Mouse (Mus musculus): ENCODE data around the gene Chd6. TPM values are rescaled to one million over a fixed set of nuclear protein-coding genes. Genes with fewer than 3 reads are reported as not detected.

Chd6 gene
- polyA plus RNA-seq, 1 experiment: 5.1 TPM

GRCm38 (mm10) chr2:160912231-160912671 lies 196.6 kb downstream of the Chd6 start, which contains the start of gene Emilin3:
Gene Emilin3, minus strand, starts transcription at chr2:160912328.
- Histone ChIP-seq H3K79me2 (ENCODE audit: control insufficient read depth, insufficient read depth) (no peaks in the 10 kb centered on the region), H3ac (ENCODE audit: control insufficient read depth, insufficient read length) (no peak within 1 kb of the TSS), H3K36me3 (ENCODE audit: control insufficient read depth, insufficient read depth) (no peaks in the 10 kb centered on the region), H3K27me3 (ENCODE audit: control insufficient read depth, insufficient read depth, insufficient read length) (peaks cover 24% of the 10 kb centered on the region), H3K4me2 (ENCODE audit: low read depth) (no peak within 1 kb of the TSS), H3K4me3 (no peak within 1 kb of the TSS)
- TF ChIP-seq POLR2AphosphoS2 (IDR thresholded peaks at IDR 0.05; ENCODE audit: insufficient read length, low read depth) (no peak), MYOD1 (IDR thresholded peaks at IDR 0.05; ENCODE audit: control insufficient read depth in 1 of 3, insufficient read length in 2 of 3, low read depth in 2 of 3) (no peak), E2F4 (IDR thresholded peaks at IDR 0.05; ENCODE audit: insufficient read depth) (no peak), POLR2A (IDR thresholded peaks at IDR 0.05; ENCODE audit: insufficient read length, low read depth) (no peak), MYOG (IDR thresholded peaks at IDR 0.05; ENCODE audit: control insufficient read depth in 1 of 3, insufficient read depth in 1 of 3, insufficient read length in 2 of 3, low read depth in 2 of 3) (no peak), CEBPB (IDR thresholded peaks at IDR 0.05; ENCODE audit: insufficient read depth, poor library complexity, severe bottlenecking) (no peak), REST (IDR thresholded peaks at IDR 0.05; ENCODE audit: insufficient read depth, insufficient read length) (no peak), TCF3 (IDR thresholded peaks at IDR 0.05; ENCODE audit: insufficient read length, low read depth) (no peak), SRF (IDR thresholded peaks at IDR 0.05; ENCODE audit: control insufficient read depth, insufficient read length, low read depth) (no peak), MAX (IDR thresholded peaks at IDR 0.05; ENCODE audit: low read depth) (no peak), TCF12 (IDR thresholded peaks at IDR 0.05; ENCODE audit: insufficient read depth, poor library complexity, severe bottlenecking) (no peak), USF1 (IDR thresholded peaks at IDR 0.05; ENCODE audit: low read depth) (no peak)

DNA sequence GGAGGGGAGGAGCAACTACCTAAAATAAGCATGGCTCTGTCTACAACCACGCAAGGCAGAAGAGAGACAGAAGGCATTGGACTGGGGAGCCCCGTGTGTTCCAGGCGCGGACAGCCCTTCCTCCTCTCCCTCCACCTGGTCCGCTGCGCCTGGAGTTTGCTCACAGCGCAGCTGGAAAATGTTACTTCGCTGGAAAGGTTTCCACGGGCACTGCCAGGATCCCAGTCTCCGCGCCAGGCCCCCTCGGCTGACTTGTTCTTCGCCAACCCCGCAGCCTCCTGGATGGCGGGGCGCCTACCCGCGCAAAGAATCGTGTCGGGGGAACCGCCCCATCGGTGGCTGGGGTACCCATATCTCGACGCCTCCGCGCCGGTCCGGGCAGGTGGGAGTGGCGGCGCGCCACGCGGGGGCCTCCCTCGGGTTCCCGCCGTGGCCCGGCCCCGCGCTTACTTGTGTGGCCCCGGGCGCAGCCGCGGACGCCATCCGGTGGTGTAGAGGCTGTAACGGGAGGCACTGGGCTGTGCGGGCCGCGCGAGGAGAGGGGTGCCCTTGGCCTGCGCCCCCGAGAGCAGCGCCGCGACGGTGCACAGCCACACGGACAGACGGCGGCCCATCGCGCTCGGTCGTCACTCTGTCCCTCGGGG lies 197.2 kb downstream of the Chd6 start:
- TF ChIP-seq MAX (IDR thresholded peaks at IDR 0.05; ENCODE audit: low read depth) (no peak), TCF12 (IDR thresholded peaks at IDR 0.05; ENCODE audit: insufficient read depth, poor library complexity, severe bottlenecking) (no peak), MYOG (IDR thresholded peaks at IDR 0.05; ENCODE audit: control insufficient read depth in 1 of 3, insufficient read depth in 1 of 3, insufficient read length in 2 of 3, low read depth in 2 of 3) (no peak), USF1 (IDR thresholded peaks at IDR 0.05; ENCODE audit: low read depth) (no peak), POLR2AphosphoS2 (IDR thresholded peaks at IDR 0.05; ENCODE audit: insufficient read length, low read depth) (no peak), REST (IDR thresholded peaks at IDR 0.05; ENCODE audit: insufficient read depth, insufficient read length) (no peak), SRF (IDR thresholded peaks at IDR 0.05; ENCODE audit: control insufficient read depth, insufficient read length, low read depth) (no peak), TCF3 (IDR thresholded peaks at IDR 0.05; ENCODE audit: insufficient read length, low read depth) (no peak), CEBPB (IDR thresholded peaks at IDR 0.05; ENCODE audit: insufficient read depth, poor library complexity, severe bottlenecking) (no peak), E2F4 (IDR thresholded peaks at IDR 0.05; ENCODE audit: insufficient read depth) (no peak), MYOD1 (IDR thresholded peaks at IDR 0.05; ENCODE audit: control insufficient read depth in 1 of 3, insufficient read length in 2 of 3, low read depth in 2 of 3) (no peak), POLR2A (IDR thresholded peaks at IDR 0.05; ENCODE audit: insufficient read length, low read depth) (no peak)
- Histone ChIP-seq H3K36me3 (ENCODE audit: control insufficient read depth, insufficient read depth) (no peaks in the 10 kb centered on the region), H3K27me3 (ENCODE audit: control insufficient read depth, insufficient read depth, insufficient read length) (peaks cover 24% of the 10 kb centered on the region), H3K4me3 (no peak overlapping the region), H3K79me2 (ENCODE audit: control insufficient read depth, insufficient read depth) (no peaks in the 10 kb centered on the region), H3K4me2 (ENCODE audit: low read depth) (no peak overlapping the region), H3ac (ENCODE audit: control insufficient read depth, insufficient read length) (no peak overlapping the region)

DNA sequence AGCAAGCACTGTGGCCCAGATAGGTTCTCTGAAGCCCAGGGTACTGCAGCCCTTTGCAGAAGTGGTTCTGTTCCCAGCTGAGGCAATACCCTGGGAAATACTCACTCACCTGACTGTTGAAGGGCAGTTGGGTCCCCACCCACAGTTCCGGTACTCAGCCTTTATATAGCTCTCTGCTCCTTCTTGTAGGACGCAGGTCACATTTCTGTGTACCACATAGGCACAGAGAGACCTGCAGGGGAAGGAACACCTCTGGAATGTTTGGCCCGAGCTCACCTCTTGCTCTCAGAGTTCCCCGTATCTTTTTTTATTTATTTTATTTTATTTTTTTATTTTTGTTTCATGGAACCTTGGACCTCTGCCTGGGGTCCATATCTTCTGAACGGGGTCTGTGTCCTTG lies 198.2 kb downstream of the Chd6 start:
- peaks cover 23% of the 10 kb centered on the region for H3K27me3 ChIP-seq (ENCODE audit: control insufficient read depth, insufficient read depth, insufficient read length)
- H3K4me3 ChIP-seq: no peak overlapping the region
- no peak for TF ChIP-seq CEBPB (IDR thresholded peaks at IDR 0.05; ENCODE audit: insufficient read depth, poor library complexity, severe bottlenecking)
- TF ChIP-seq MAX (IDR thresholded peaks at IDR 0.05; ENCODE audit: low read depth): no peak
- no peak for TF ChIP-seq USF1 (IDR thresholded peaks at IDR 0.05; ENCODE audit: low read depth)
- no peak for TF ChIP-seq MYOD1 (IDR thresholded peaks at IDR 0.05; ENCODE audit: control insufficient read depth in 1 of 3, insufficient read length in 2 of 3, low read depth in 2 of 3)
- no peak for TF ChIP-seq TCF3 (IDR thresholded peaks at IDR 0.05; ENCODE audit: insufficient read length, low read depth)
- TF ChIP-seq MYOG (IDR thresholded peaks at IDR 0.05; ENCODE audit: control insufficient read depth in 1 of 3, insufficient read depth in 1 of 3, insufficient read length in 2 of 3, low read depth in 2 of 3): no peak
- TF ChIP-seq SRF (IDR thresholded peaks at IDR 0.05; ENCODE audit: control insufficient read depth, insufficient read length, low read depth): no peak
- TF ChIP-seq REST (IDR thresholded peaks at IDR 0.05; ENCODE audit: insufficient read depth, insufficient read length): no peak
- no peak for TF ChIP-seq POLR2AphosphoS2 (IDR thresholded peaks at IDR 0.05; ENCODE audit: insufficient read length, low read depth)
- TF ChIP-seq TCF12 (IDR thresholded peaks at IDR 0.05; ENCODE audit: insufficient read depth, poor library complexity, severe bottlenecking): no peak
- TF ChIP-seq E2F4 (IDR thresholded peaks at IDR 0.05; ENCODE audit: insufficient read depth): no peak
- no peak for TF ChIP-seq POLR2A (IDR thresholded peaks at IDR 0.05; ENCODE audit: insufficient read length, low read depth)
- H3K36me3 ChIP-seq (ENCODE audit: control insufficient read depth, insufficient read depth): no peaks in the 10 kb centered on the region
- no peak overlapping the region for H3ac ChIP-seq (ENCODE audit: control insufficient read depth, insufficient read length)
- no peak overlapping the region for H3K4me2 ChIP-seq (ENCODE audit: low read depth)
- H3K79me2 ChIP-seq (ENCODE audit: control insufficient read depth, insufficient read depth): no peaks in the 10 kb centered on the region

GRCm38 (mm10) chr2:160908607-160909006 lies 200.3 kb downstream of the Chd6 start:
- H3K4me2 ChIP-seq (ENCODE audit: low read depth): no peak overlapping the region
- no peak overlapping the region for H3ac ChIP-seq (ENCODE audit: control insufficient read depth, insufficient read length)
- H3K27me3 ChIP-seq (ENCODE audit: control insufficient read depth, insufficient read depth, insufficient read length): peaks cover 15% of the 10 kb centered on the region
- TF ChIP-seq CEBPB (IDR thresholded peaks at IDR 0.05; ENCODE audit: insufficient read depth, poor library complexity, severe bottlenecking): no peak
- TF ChIP-seq MAX (IDR thresholded peaks at IDR 0.05; ENCODE audit: low read depth): no peak
- no peak for TF ChIP-seq TCF3 (IDR thresholded peaks at IDR 0.05; ENCODE audit: insufficient read length, low read depth)
- TF ChIP-seq POLR2AphosphoS2 (IDR thresholded peaks at IDR 0.05; ENCODE audit: insufficient read length, low read depth): no peak
- no peak for TF ChIP-seq USF1 (IDR thresholded peaks at IDR 0.05; ENCODE audit: low read depth)
- TF ChIP-seq MYOD1 (IDR thresholded peaks at IDR 0.05; ENCODE audit: control insufficient read depth in 1 of 3, insufficient read length in 2 of 3, low read depth in 2 of 3): no peak
- TF ChIP-seq POLR2A (IDR thresholded peaks at IDR 0.05; ENCODE audit: insufficient read length, low read depth): no peak
- no peak for TF ChIP-seq SRF (IDR thresholded peaks at IDR 0.05; ENCODE audit: control insufficient read depth, insufficient read length, low read depth)
- TF ChIP-seq REST (IDR thresholded peaks at IDR 0.05; ENCODE audit: insufficient read depth, insufficient read length): no peak
- TF ChIP-seq E2F4 (IDR thresholded peaks at IDR 0.05; ENCODE audit: insufficient read depth): no peak
- TF ChIP-seq TCF12 (IDR thresholded peaks at IDR 0.05; ENCODE audit: insufficient read depth, poor library complexity, severe bottlenecking): no peak
- no peak overlapping the region for H3K4me3 ChIP-seq
- H3K79me2 ChIP-seq (ENCODE audit: control insufficient read depth, insufficient read depth): no peaks in the 10 kb centered on the region
- no peaks in the 10 kb centered on the region for H3K36me3 ChIP-seq (ENCODE audit: control insufficient read depth, insufficient read depth)
